Mouse (Mus musculus) small intestine, adult 2 months (tissue): ENCODE measurements at regions not wholly inside any gene's neighbourhood (a gene's known extent, or its start where the extent isn't known, plus 50 kb on each side); places are given as distances from the start of the nearest gene placed in this dataset.

Experiments used
- H3K27ac ChIP-seq: fragments of 200-500 bp; 2 replicates; pipeline ENCODE4 v1.5.1; 2012; ENCODE audit warnings: low read depth, low read length, control low read depth, inconsistent platforms; ENCODE audit not compliant: insufficient read depth
- H3K27me3 ChIP-seq: fragments of 200-500 bp; 2 replicates; pipeline ENCODE4 v1.6.1; 2012; ENCODE audit warnings: mild to moderate bottlenecking, moderate library complexity, low read length, inconsistent platforms; ENCODE audit not compliant: control insufficient read depth, insufficient read depth
- H3K36me3 ChIP-seq: fragments of 200-500 bp; 2 replicates; pipeline ENCODE4 v1.6.1; 2012; ENCODE audit warnings: mild to moderate bottlenecking, low read length, control low read depth, inconsistent platforms; ENCODE audit not compliant: control insufficient read depth, insufficient read depth
- H3K4me1 ChIP-seq: fragments of 200-500 bp; 2 replicates; pipeline ENCODE4 v1.6.1; 2012; ENCODE audit warnings: low read length, inconsistent platforms, mixed read lengths; ENCODE audit not compliant: control insufficient read depth, insufficient read depth, insufficient read length
- H3K4me3 ChIP-seq: fragments of 200-500 bp; 2 replicates; pipeline ENCODE4 v1.5.1; 2012; ENCODE audit warnings: low read depth, mild to moderate bottlenecking, control low read depth, inconsistent platforms, low read length, moderate library complexity
- CTCF ChIP-seq: fragments of 200-500 bp; IDR thresholded peaks from 2 replicates; pipeline ENCODE4 v1.5.1; 2012; ENCODE audit warnings: low read depth, mild to moderate bottlenecking, control low read depth, inconsistent platforms, low read length, moderate library complexity, mixed read lengths; ENCODE audit not compliant: insufficient replicate concordance, insufficient read length; ENCODE audit errors: extremely low read depth
- POLR2A ChIP-seq: fragments of 200-500 bp; IDR thresholded peaks from 2 replicates; pipeline ENCODE4 v1.6.1; 2012; ENCODE audit warnings: low read depth, mild to moderate bottlenecking, control low read depth, inconsistent platforms, low read length, moderate library complexity
- WGBS: fragments of 180-500 bp; shearing (Covaris S2); methylation state at CpG from one replicate; pipeline ENCODE4 v1.1.7; 2018; 5-methylcytosine and 5-hydroxymethylcytosine counted together

GRCm38 (mm10) chr2:61496968-61497367, 81.4 kb upstream of the Tank start:
- no peak overlapping the region for H3K4me3 ChIP-seq
- H3K27ac ChIP-seq = no peak overlapping the region
- peaks cover 2% of the 10 kb centered on the region; the same call in 1 of the 2 replicates for H3K4me1 ChIP-seq
- no peak for TF ChIP-seq POLR2A
- no peak for TF ChIP-seq CTCF
- 81% methylated on average over 2 of the region's 2 CpGs for WGBS
- H3K27me3 ChIP-seq = no peaks in the 10 kb centered on the region
- H3K36me3 ChIP-seq = no peaks in the 10 kb centered on the region

DNA sequence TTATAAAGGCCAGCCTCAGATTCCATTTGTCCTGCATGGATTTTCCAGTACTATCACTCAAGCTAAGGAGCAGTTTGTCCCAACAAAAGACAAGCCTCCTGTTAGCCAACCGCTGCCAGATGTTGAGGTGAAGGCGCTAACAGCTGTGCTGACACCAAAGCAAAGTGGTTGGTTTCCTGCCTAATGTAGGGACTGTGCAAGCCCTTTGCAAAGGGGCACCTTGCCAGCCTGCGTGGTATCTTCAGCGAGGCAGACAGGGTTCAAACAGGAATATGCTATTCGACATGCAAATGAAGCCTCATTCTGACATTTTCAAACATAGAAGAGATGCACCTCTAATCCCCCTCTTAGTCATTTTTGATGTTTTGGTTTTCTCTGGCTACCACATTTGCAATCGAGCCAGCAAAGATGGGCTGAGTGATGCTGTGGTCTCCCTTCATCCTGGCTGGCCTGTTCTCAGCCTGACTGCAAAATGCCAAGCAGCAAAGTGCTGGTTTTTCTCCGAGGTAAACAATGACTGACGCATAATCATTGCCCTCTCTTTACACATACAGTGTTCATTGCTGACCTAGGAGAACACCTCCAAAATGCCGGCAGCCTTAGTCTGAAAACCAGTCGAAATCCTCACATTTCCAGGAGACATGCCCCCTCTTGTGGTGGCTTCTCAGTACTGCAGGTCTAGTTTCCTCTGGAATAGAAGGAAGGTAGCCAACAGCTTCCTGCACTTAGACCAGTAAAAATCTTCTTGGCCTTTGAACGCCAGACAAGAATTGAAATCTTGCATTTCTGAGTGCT, 84.3 kb upstream of the Tank start:
- Histone ChIP-seq H3K27ac (no peak overlapping the region), H3K27me3 (no peaks in the 10 kb centered on the region), H3K4me1 (peaks cover 2% of the 10 kb centered on the region; the same call in 1 of the 2 replicates), H3K36me3 (no peaks in the 10 kb centered on the region), H3K4me3 (no peak overlapping the region)
- peak; percentile 70; the same call in 1 of the 2 replicates for TF ChIP-seq CTCF
- TF ChIP-seq POLR2A = no peak
- 45% methylated on average over 11 of the region's 11 CpGs for WGBS

- Histone ChIP-seq H3K27me3 (no peaks in the 10 kb centered on the region), H3K27ac (no peak overlapping the region), H3K4me3 (no peak overlapping the region), H3K36me3 (no peaks in the 10 kb centered on the region), H3K4me1 (peaks cover 2% of the 10 kb centered on the region; the same call in 1 of the 2 replicates)
- TF ChIP-seq CTCF (peak; percentile 64; the same call in 1 of the 2 replicates), POLR2A (no peak)
- WGBS = 42% methylated on average over 6 of the region's 6 CpGs
Measured at GRCm38 (mm10) chr2:61492043-61492743, 86.2 kb upstream of the Tank start.

- TF ChIP-seq POLR2A = no peak
- TF ChIP-seq CTCF = peak; percentile 26; the same call in 1 of the 2 replicates
- no peaks in the 10 kb centered on the region for H3K36me3 ChIP-seq
- no peak overlapping the region for H3K4me3 ChIP-seq
- no peak overlapping the region for H3K27ac ChIP-seq
- H3K27me3 ChIP-seq = no peaks in the 10 kb centered on the region
- H3K4me1 ChIP-seq = peaks cover 2% of the 10 kb centered on the region; the same call in 1 of the 2 replicates
- WGBS = 82% methylated on average over 10 of the region's 10 CpGs
Measured at GRCm38 (mm10) chr2:61490436-61491109, 87.8 kb upstream of the Tank start.

GRCm38 (mm10) chr2:61489762-61490161, 88.6 kb upstream of the Tank start:
- no peaks in the 10 kb centered on the region for H3K27me3 ChIP-seq
- no peak for TF ChIP-seq POLR2A
- no peaks in the 10 kb centered on the region for H3K36me3 ChIP-seq
- 76% methylated on average over 10 of the region's 10 CpGs for WGBS
- H3K4me3 ChIP-seq = no peak overlapping the region
- peaks cover 2% of the 10 kb centered on the region; the same call in 1 of the 2 replicates for H3K4me1 ChIP-seq
- no peak overlapping the region for H3K27ac ChIP-seq

GRCm38 (mm10) chr2:61483820-61484219, 94.6 kb upstream of the Tank start:
- no peaks in the 10 kb centered on the region for H3K36me3 ChIP-seq
- 56% methylated on average over 1 of the region's 1 CpGs for WGBS

DNA sequence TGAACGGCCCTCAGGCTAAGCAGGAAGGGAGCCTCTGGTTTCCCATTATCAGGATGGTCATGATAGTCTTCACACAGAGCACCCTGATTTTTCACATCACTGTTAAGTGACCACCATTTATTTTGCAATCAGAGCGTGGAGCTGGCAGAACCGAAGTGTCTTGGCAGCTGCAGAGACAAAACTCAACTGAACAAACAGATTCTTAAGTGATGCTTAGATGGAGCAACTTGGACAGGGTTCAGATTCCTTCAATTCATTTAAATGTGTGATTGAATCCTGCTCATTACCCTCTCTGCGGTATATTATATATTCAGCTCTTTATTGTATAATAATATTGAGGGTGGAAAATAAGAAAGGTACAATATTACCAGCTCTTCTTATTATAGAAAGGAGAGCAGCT, 101.7 kb upstream of the Tank start:
- Histone ChIP-seq H3K27ac (no peak overlapping the region), H3K4me3 (no peak overlapping the region), H3K27me3 (no peaks in the 10 kb centered on the region), H3K4me1 (no peaks in the 10 kb centered on the region), H3K36me3 (no peaks in the 10 kb centered on the region)
- 78% methylated on average over 4 of the region's 4 CpGs for WGBS
- TF ChIP-seq CTCF (no peak), POLR2A (no peak)

More at GRCm38 (mm10) chr2:61483820-61484219, 94.6 kb upstream of the Tank start:
- no peak for TF ChIP-seq POLR2A
- no peak for TF ChIP-seq CTCF
- H3K4me1 ChIP-seq = no peaks in the 10 kb centered on the region
- no peaks in the 10 kb centered on the region for H3K27me3 ChIP-seq
- no peak overlapping the region for H3K4me3 ChIP-seq
- H3K27ac ChIP-seq = no peak overlapping the region
